In the genomic region with DNA sequence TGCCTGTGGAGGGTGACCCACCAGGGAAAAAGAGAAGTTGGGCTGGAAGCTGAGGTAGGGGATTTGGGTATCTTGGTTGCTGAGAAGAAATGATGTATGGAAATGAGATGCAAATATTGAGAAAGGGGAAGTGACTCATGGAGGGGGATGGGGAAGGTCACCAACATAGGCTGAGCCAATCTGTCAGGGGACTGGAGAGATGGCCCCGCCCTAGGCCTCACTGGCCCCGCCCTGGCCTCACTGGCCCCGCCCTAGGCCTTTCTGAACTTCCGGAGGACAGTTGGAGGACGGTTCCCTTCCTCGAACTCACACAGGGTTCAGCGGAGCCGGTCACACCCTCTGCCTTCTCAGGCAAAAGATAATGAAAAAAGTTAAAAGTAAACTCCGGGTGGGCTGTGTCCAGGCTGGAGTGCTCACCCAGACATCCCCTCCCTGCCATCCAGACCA, we compare ENCODE assay signal across 8 mouse cellular contexts. TPM values are rescaled to one million over a fixed set of nuclear protein-coding genes. Genes with fewer than 3 reads are reported as not detected.
DNase-seq lines count a peak whose midpoint lies in the region; ATAC-seq and TF ChIP-seq lines count a peak whose summit lies in the region.

No protein-coding gene starts in this region.

- no peak overlapping the region for H3K9ac ChIP-seq in hindbrain, embryonic 11.5 days (ENCODE audit: low read depth, low read length)
- H3K9ac ChIP-seq in hindbrain, embryonic 16.5 days (ENCODE audit: low read depth, low read length): no peak overlapping the region
- peak overlapping the region; percentile 36 for H3K9ac ChIP-seq in ES-Bruce4 (ENCODE audit: low read depth, poor library complexity, severe bottlenecking)
- no peak overlapping the region for H3K9ac ChIP-seq in limb, embryonic 14.5 days (ENCODE audit: low read depth, low read length, severe bottlenecking)
- no peak overlapping the region for H3K9ac ChIP-seq in neural tube, embryonic 11.5 days (ENCODE audit: low read length)

- peak; percentile 82 for TF ChIP-seq POLR2A in ES-Bruce4 (IDR thresholded peaks at IDR 0.05; ENCODE audit: insufficient read depth, low read length)
- TF ChIP-seq POLR2A in limb, embryonic 14.5 days (IDR thresholded peaks at IDR 0.05; ENCODE audit: borderline replicate concordance, extremely low read depth, insufficient read depth, insufficient read length): no peak

- no peaks in the 10 kb centered on the region for H3K36me3 ChIP-seq in hindbrain, embryonic 11.5 days (ENCODE audit: control insufficient read depth, insufficient read depth, low read length)
- H3K36me3 ChIP-seq in hindbrain, embryonic 16.5 days (ENCODE audit: control insufficient read depth, insufficient read depth, low read length): no peaks in the 10 kb centered on the region
- no peaks in the 10 kb centered on the region for H3K36me3 ChIP-seq in ES-Bruce4 (ENCODE audit: control insufficient read depth, insufficient read depth, low read length, poor library complexity, severe bottlenecking)
- no peaks in the 10 kb centered on the region for H3K36me3 ChIP-seq in embryonic facial prominence, embryonic 10.5 days (replicated peaks)
- no peaks in the 10 kb centered on the region for H3K36me3 ChIP-seq in limb, embryonic 14.5 days (ENCODE audit: control insufficient read depth, insufficient read depth, low read length)
- H3K36me3 ChIP-seq in neural tube, embryonic 11.5 days (ENCODE audit: control insufficient read depth, insufficient read depth, low read length): no peaks in the 10 kb centered on the region

- TF ChIP-seq EP300 in ES-Bruce4 (IDR thresholded peaks at IDR 0.05; ENCODE audit: insufficient read depth, low read depth, low read length): peak; percentile 67; the same call in 1 of the 2 replicates

- H3K4me3 ChIP-seq in hindbrain, embryonic 11.5 days (ENCODE audit: low read depth, low read length): no peak overlapping the region
- H3K4me3 ChIP-seq in hindbrain, embryonic 16.5 days (ENCODE audit: low read length): no peak overlapping the region
- peak overlapping the region; percentile 33 for H3K4me3 ChIP-seq in ES-Bruce4 (ENCODE audit: low read depth, low read length)
- H3K4me3 ChIP-seq in embryonic facial prominence, embryonic 10.5 days: 0 out of 2 replicates have a peak overlapping the region, but pooled peaks have one; percentile 11
- no peak overlapping the region for H3K4me3 ChIP-seq in limb, embryonic 14.5 days (replicated peaks; ENCODE audit: low read length)
- no peak overlapping the region for H3K4me3 ChIP-seq in neural tube, embryonic 11.5 days (ENCODE audit: low read depth, low read length)

- H3K4me2 ChIP-seq in hindbrain, embryonic 11.5 days (replicated peaks; ENCODE audit: low read depth, low read length): no peak overlapping the region
- no peak overlapping the region for H3K4me2 ChIP-seq in hindbrain, embryonic 16.5 days (ENCODE audit: low read length)
- no peak overlapping the region for H3K4me2 ChIP-seq in limb, embryonic 14.5 days (replicated peaks; ENCODE audit: low read depth, low read length, severe bottlenecking)
- H3K4me2 ChIP-seq in neural tube, embryonic 11.5 days (ENCODE audit: low read depth): no peak overlapping the region

- H3K27ac ChIP-seq in hindbrain, embryonic 11.5 days (ENCODE audit: low read depth, low read length): no peak overlapping the region
- no peak overlapping the region for H3K27ac ChIP-seq in hindbrain, embryonic 16.5 days (ENCODE audit: low read depth, low read length)
- peak overlapping the region; percentile 87 for H3K27ac ChIP-seq in ES-Bruce4 (ENCODE audit: insufficient read depth, low read length)
- 0 out of 2 replicates have a peak overlapping the region, but pooled peaks have one; percentile 10 for H3K27ac ChIP-seq in embryonic facial prominence, embryonic 10.5 days (replicated peaks)
- no peak overlapping the region for H3K27ac ChIP-seq in limb, embryonic 14.5 days (replicated peaks; ENCODE audit: low read depth, low read length)
- no peak overlapping the region for H3K27ac ChIP-seq in neural tube, embryonic 11.5 days (ENCODE audit: low read depth, low read length)

- peak; percentile 87 for ATAC-seq in hindbrain, embryonic 11.5 days (ENCODE audit: low FRiP score)
- no peak for ATAC-seq in hindbrain, embryonic 16.5 days
- ATAC-seq in limb, embryonic 14.5 days (ENCODE audit: low FRiP score, low read depth): peak; percentile 38; the same call in 1 of the 2 replicates
- peak; percentile 62; the same call in 1 of the 2 replicates for ATAC-seq in neural tube, embryonic 11.5 days (ENCODE audit: insufficient read depth, low FRiP score, low TSS enrichment)

- TF ChIP-seq CTCF in ES-Bruce4 (IDR thresholded peaks at IDR 0.05; ENCODE audit: low read depth, low read length): no peak

- H3K9me3 ChIP-seq in hindbrain, embryonic 11.5 days (ENCODE audit: control insufficient read depth, low read length): no peaks in the 10 kb centered on the region
- H3K9me3 ChIP-seq in hindbrain, embryonic 16.5 days (ENCODE audit: control insufficient read depth, low read length): no peaks in the 10 kb centered on the region
- H3K9me3 ChIP-seq in ES-Bruce4 (replicated peaks; ENCODE audit: control insufficient read depth, insufficient read depth, low read length, poor library complexity, severe bottlenecking): no peaks in the 10 kb centered on the region
- no peaks in the 10 kb centered on the region for H3K9me3 ChIP-seq in embryonic facial prominence, embryonic 10.5 days
- no peaks in the 10 kb centered on the region for H3K9me3 ChIP-seq in limb, embryonic 14.5 days (ENCODE audit: control insufficient read depth, low read length)
- no peaks in the 10 kb centered on the region for H3K9me3 ChIP-seq in neural tube, embryonic 11.5 days (ENCODE audit: control insufficient read depth, low read length)

- no peaks in the 10 kb centered on the region; the same call in 1 of the 2 replicates for H3K27me3 ChIP-seq in hindbrain, embryonic 11.5 days (ENCODE audit: control insufficient read depth, insufficient read depth, low read length)
- no peaks in the 10 kb centered on the region for H3K27me3 ChIP-seq in hindbrain, embryonic 16.5 days (replicated peaks; ENCODE audit: control insufficient read depth, insufficient read depth, low read length)
- no peaks in the 10 kb centered on the region for H3K27me3 ChIP-seq in ES-Bruce4 (ENCODE audit: control insufficient read depth, insufficient read depth, low read length, poor library complexity, severe bottlenecking)
- H3K27me3 ChIP-seq in embryonic facial prominence, embryonic 10.5 days (replicated peaks; ENCODE audit: low read depth, poor library complexity, severe bottlenecking): peaks cover 35% of the 10 kb centered on the region
- no peaks in the 10 kb centered on the region for H3K27me3 ChIP-seq in limb, embryonic 14.5 days (ENCODE audit: control insufficient read depth, insufficient read depth, low read length)
- no peaks in the 10 kb centered on the region for H3K27me3 ChIP-seq in neural tube, embryonic 11.5 days (ENCODE audit: control insufficient read depth, insufficient read depth, low read length)

- no peaks in the 10 kb centered on the region for H3K4me1 ChIP-seq in hindbrain, embryonic 11.5 days (replicated peaks; ENCODE audit: control insufficient read depth, insufficient read depth, low read length)
- H3K4me1 ChIP-seq in hindbrain, embryonic 16.5 days (ENCODE audit: control insufficient read depth, insufficient read depth, low read depth, low read length): no peaks in the 10 kb centered on the region
- peaks cover 4% of the 10 kb centered on the region for H3K4me1 ChIP-seq in ES-Bruce4 (ENCODE audit: control insufficient read depth, insufficient read depth, low read length)
- H3K4me1 ChIP-seq in embryonic facial prominence, embryonic 10.5 days: peaks cover 24% of the 10 kb centered on the region
- H3K4me1 ChIP-seq in limb, embryonic 14.5 days (ENCODE audit: control insufficient read depth, insufficient read depth, low read length): no peaks in the 10 kb centered on the region
- H3K4me1 ChIP-seq in neural tube, embryonic 11.5 days (ENCODE audit: control insufficient read depth, insufficient read depth, low read length): no peaks in the 10 kb centered on the region

- peak; percentile 72 for DNase-seq in hindbrain, embryonic 11.5 days (ENCODE audit: low spot score)
- DNase-seq in embryonic facial prominence, embryonic 10.5 days (ENCODE audit: low spot score): no peak
- no peak for DNase-seq in limb, embryonic 14.5 days (ENCODE audit: low spot score)
- peak; percentile 61 for DNase-seq in neural tube, embryonic 11.5 days (ENCODE audit: low spot score)
- DNase-seq in ovary, postnatal 36 days (ENCODE audit: low spot score): no peak
- DNase-seq in urinary bladder, postnatal 10 days (ENCODE audit: low spot score): no peak

- WGBS in hindbrain, embryonic 11.5 days: 26% methylated on average over 9 of the region's 9 CpGs
- WGBS in hindbrain, embryonic 16.5 days: 24% methylated on average over 9 of the region's 9 CpGs
- 31% methylated on average over 9 of the region's 9 CpGs for WGBS in embryonic facial prominence, embryonic 10.5 days
- 47% methylated on average over 9 of the region's 9 CpGs for WGBS in limb, embryonic 14.5 days
- 46% methylated on average over 9 of the region's 9 CpGs for WGBS in neural tube, embryonic 11.5 days

RNA-seq across cellular contexts. Expression of a gene that starts 3.0 kb away (rescaled TPM):
- 0.85 and 0.97 TPM in 2 replicates for polyA plus RNA-seq in hindbrain, embryonic 11.5 days (2014; fragmentation: Nextera tagmentation; extraction: Ambion mirVana)
- polyA plus RNA-seq in hindbrain, embryonic 16.5 days (2015; fragmentation: Nextera tagmentation; extraction: Ambion mirVana): 1.1 and 1.6 TPM in 2 replicates
- polyA plus RNA-seq in ES-Bruce4 (2011; ENCODE audit: insufficient read depth, insufficient read length, low read depth, missing spikeins): not detected in 2 replicates
- polyA plus RNA-seq in embryonic facial prominence, embryonic 10.5 days (2016; fragmentation: Nextera tagmentation; extraction: Ambion mirVana): 0.77 and 0.79 TPM in 2 replicates
- 3.5 and 4.5 TPM in 2 replicates for polyA plus RNA-seq in limb, embryonic 14.5 days (2012; rRNA removed)
- polyA plus RNA-seq in limb, embryonic 14.5 days (2014; fragmentation: Nextera tagmentation; extraction: Ambion mirVana): 2.5 and 3.2 TPM in 2 replicates
- 0.85 and 1.2 TPM in 2 replicates for polyA plus RNA-seq in neural tube, embryonic 11.5 days (2014; fragmentation: Nextera tagmentation; extraction: Ambion mirVana)

RNA-seq across cellular contexts. Expression of a gene that starts 10.2 kb away (rescaled TPM):
- 126 and 129 TPM in 2 replicates for polyA plus RNA-seq in hindbrain, embryonic 11.5 days (2014; fragmentation: Nextera tagmentation; extraction: Ambion mirVana)
- polyA plus RNA-seq in hindbrain, embryonic 16.5 days (2015; fragmentation: Nextera tagmentation; extraction: Ambion mirVana): 148 and 157 TPM in 2 replicates
- polyA plus RNA-seq in ES-Bruce4 (2011; ENCODE audit: insufficient read depth, insufficient read length, low read depth, missing spikeins): 49.9 and 50.2 TPM in 2 replicates
- polyA plus RNA-seq in embryonic facial prominence, embryonic 10.5 days (2016; fragmentation: Nextera tagmentation; extraction: Ambion mirVana): 105 and 109 TPM in 2 replicates
- polyA plus RNA-seq in limb, embryonic 14.5 days (2012; rRNA removed): 163 and 236 TPM in 2 replicates
- polyA plus RNA-seq in limb, embryonic 14.5 days (2014; fragmentation: Nextera tagmentation; extraction: Ambion mirVana): 151 and 171 TPM in 2 replicates
- polyA plus RNA-seq in neural tube, embryonic 11.5 days (2014; fragmentation: Nextera tagmentation; extraction: Ambion mirVana): 125 and 137 TPM in 2 replicates

RNA-seq across cellular contexts. Expression of a gene that starts 13.3 kb away (rescaled TPM):
- polyA plus RNA-seq in hindbrain, embryonic 11.5 days (2014; fragmentation: Nextera tagmentation; extraction: Ambion mirVana): not detected in 2 replicates
- polyA plus RNA-seq in hindbrain, embryonic 16.5 days (2015; fragmentation: Nextera tagmentation; extraction: Ambion mirVana): 0.11 and 0.48 TPM in 2 replicates
- 1.9 and 2.1 TPM in 2 replicates for polyA plus RNA-seq in ES-Bruce4 (2011; ENCODE audit: insufficient read depth, insufficient read length, low read depth, missing spikeins)
- polyA plus RNA-seq in embryonic facial prominence, embryonic 10.5 days (2016; fragmentation: Nextera tagmentation; extraction: Ambion mirVana): 0.14 TPM in 1 of 2 replicates, not detected in the other
- 0.15 and 0.47 TPM in 2 replicates for polyA plus RNA-seq in limb, embryonic 14.5 days (2012; rRNA removed)
- polyA plus RNA-seq in limb, embryonic 14.5 days (2014; fragmentation: Nextera tagmentation; extraction: Ambion mirVana): 0.18 TPM in 1 of 2 replicates, not detected in the other
- polyA plus RNA-seq in neural tube, embryonic 11.5 days (2014; fragmentation: Nextera tagmentation; extraction: Ambion mirVana): 0.28 TPM in 1 of 2 replicates, not detected in the other

RNA-seq across cellular contexts. Expression of a gene that starts 24.7 kb away (rescaled TPM):
- 57.9 and 65.1 TPM in 2 replicates for polyA plus RNA-seq in hindbrain, embryonic 11.5 days (2014; fragmentation: Nextera tagmentation; extraction: Ambion mirVana)
- polyA plus RNA-seq in hindbrain, embryonic 16.5 days (2015; fragmentation: Nextera tagmentation; extraction: Ambion mirVana): 150 and 164 TPM in 2 replicates
- 61.5 and 72.3 TPM in 2 replicates for polyA plus RNA-seq in ES-Bruce4 (2011; ENCODE audit: insufficient read depth, insufficient read length, low read depth, missing spikeins)
- polyA plus RNA-seq in embryonic facial prominence, embryonic 10.5 days (2016; fragmentation: Nextera tagmentation; extraction: Ambion mirVana): 184 and 187 TPM in 2 replicates
- 213 and 279 TPM in 2 replicates for polyA plus RNA-seq in limb, embryonic 14.5 days (2012; rRNA removed)
- polyA plus RNA-seq in limb, embryonic 14.5 days (2014; fragmentation: Nextera tagmentation; extraction: Ambion mirVana): 94.4 and 103 TPM in 2 replicates
- polyA plus RNA-seq in neural tube, embryonic 11.5 days (2014; fragmentation: Nextera tagmentation; extraction: Ambion mirVana): 87.9 and 90.7 TPM in 2 replicates

RNA-seq across cellular contexts. Expression of a gene that starts 41.3 kb away (rescaled TPM):
- 170 TPM in 2 replicates for polyA plus RNA-seq in hindbrain, embryonic 11.5 days (2014; fragmentation: Nextera tagmentation; extraction: Ambion mirVana)
- polyA plus RNA-seq in hindbrain, embryonic 16.5 days (2015; fragmentation: Nextera tagmentation; extraction: Ambion mirVana): 78.3 and 87.6 TPM in 2 replicates
- 30.2 and 44.4 TPM in 2 replicates for polyA plus RNA-seq in ES-Bruce4 (2011; ENCODE audit: insufficient read depth, insufficient read length, low read depth, missing spikeins)
- polyA plus RNA-seq in embryonic facial prominence, embryonic 10.5 days (2016; fragmentation: Nextera tagmentation; extraction: Ambion mirVana): 51.8 and 52.7 TPM in 2 replicates
- 47.6 and 59.8 TPM in 2 replicates for polyA plus RNA-seq in limb, embryonic 14.5 days (2012; rRNA removed)
- 64.1 and 68.7 TPM in 2 replicates for polyA plus RNA-seq in limb, embryonic 14.5 days (2014; fragmentation: Nextera tagmentation; extraction: Ambion mirVana)
- 246 and 268 TPM in 2 replicates for polyA plus RNA-seq in neural tube, embryonic 11.5 days (2014; fragmentation: Nextera tagmentation; extraction: Ambion mirVana)

Comparison
In these comparisons a context has a peak if more than half of its experiments do, and no peak if none do; other contexts are left out.
1. DNase-seq: peak in hindbrain, embryonic 11.5 days (single experiment) and neural tube, embryonic 11.5 days (single experiment); none in embryonic facial prominence, embryonic 10.5 days (single experiment), limb, embryonic 14.5 days (single experiment), ovary, postnatal 36 days (single experiment) and urinary bladder, postnatal 10 days (single experiment).
2. H3K27ac ChIP-seq: peak in ES-Bruce4 (single experiment) and embryonic facial prominence, embryonic 10.5 days (single experiment); none in hindbrain, embryonic 11.5 days (single experiment), hindbrain, embryonic 16.5 days (single experiment), limb, embryonic 14.5 days (single experiment) and neural tube, embryonic 11.5 days (single experiment).
3. H3K4me3 ChIP-seq: peak in ES-Bruce4 (single experiment) and embryonic facial prominence, embryonic 10.5 days (single experiment); none in hindbrain, embryonic 11.5 days (single experiment), hindbrain, embryonic 16.5 days (single experiment), limb, embryonic 14.5 days (single experiment) and neural tube, embryonic 11.5 days (single experiment).